Mouse (Mus musculus) liver, postnatal 0 days (tissue): ENCODE measurements around the gene Mef2d.

Source experiments
- CTCF ChIP-seq: sonication (generic); IDR thresholded peaks from 2 replicates; pipeline ENCODE4 v1.5.1; 2016; ENCODE audit warnings: antibody characterized with exemption, low read depth
- EP300 ChIP-seq: IDR thresholded peaks from 2 replicates; pipeline ENCODE4 v1.6.1; 2016; ENCODE audit warnings: antibody characterized with exemption, low read depth, mild to moderate bottlenecking

DNA sequence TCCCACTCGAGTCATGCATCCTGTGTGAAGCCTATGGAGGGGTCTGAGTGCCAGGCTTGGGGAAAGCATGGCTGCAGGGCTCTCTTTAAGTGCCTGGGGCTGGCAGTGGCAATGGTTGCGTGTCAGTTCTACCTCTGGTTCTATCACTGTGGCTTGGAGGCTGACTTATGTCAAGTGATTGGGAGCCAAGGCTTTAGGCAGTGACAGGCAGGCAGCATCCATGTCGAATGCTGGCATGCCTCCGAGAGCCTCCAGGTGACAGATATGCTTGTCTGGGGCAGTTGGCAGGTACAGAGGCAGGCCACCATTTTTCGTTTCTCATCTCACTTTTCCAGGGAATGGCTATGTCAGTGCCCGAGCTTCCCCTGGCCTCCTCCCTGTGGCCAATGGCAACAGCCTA is 18.7 kb downstream of the Mef2d start:
- TF ChIP-seq CTCF (no peak), EP300 (no peak)
